Mouse (Mus musculus): Measurements from ENCODE around the gene Msmp.

Gene Msmp

GRCm38 (mm10) chr4:43593453-43593852, 9.2 kb upstream of the Msmp start:
- DNase-seq (ENCODE audit: low spot score): no peak

- DNase-seq (ENCODE audit: low spot score): no peak
Measured at GRCm38 (mm10) chr4:43591961-43592360, 7.7 kb upstream of the Msmp start.

GRCm38 (mm10) chr4:43591543-43591942, 7.2 kb upstream of the Msmp start:
- no peak for DNase-seq (ENCODE audit: low spot score)

DNA sequence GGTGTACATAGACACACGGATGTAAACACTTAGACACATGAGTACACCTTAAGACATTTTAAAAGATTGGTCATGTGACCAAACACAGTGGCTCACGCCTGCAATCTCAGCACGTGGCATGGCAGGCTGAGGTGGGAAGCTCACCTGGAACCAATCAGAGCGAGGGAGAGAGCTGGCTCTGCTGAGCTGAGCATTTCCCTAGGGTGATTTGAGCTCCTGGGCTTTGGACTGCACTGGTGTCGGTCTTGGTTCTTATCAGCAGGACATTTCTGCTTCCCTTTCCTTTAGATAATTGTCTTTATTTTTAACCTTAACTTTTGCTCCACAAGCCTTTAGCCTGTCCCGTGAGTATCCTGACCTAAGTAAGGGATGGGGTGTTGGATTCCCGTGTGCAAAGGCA, 3.4 kb upstream of the Msmp start:
- DNase-seq (ENCODE audit: low spot score): no peak

DNA sequence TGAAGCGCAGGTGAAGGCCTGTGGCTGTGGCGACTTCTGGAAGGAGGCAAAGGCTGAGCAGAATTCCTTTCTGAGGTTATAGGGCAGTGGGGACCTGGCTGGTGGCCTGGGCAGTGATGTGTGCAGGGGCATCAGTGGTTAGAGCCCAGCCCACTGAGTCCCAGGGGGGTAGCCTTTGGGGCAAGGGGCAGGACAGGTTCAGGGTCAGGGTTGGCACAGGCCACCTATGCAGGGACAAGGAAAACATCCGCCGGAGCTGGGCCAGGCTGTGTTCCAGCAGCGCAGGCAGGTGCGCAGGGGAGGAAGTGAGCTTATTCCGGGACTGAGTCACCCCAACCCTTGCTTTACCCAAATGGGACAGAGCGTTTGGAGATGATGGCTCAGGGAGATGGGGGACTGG, 2.1 kb upstream of the Msmp start:
- DNase-seq (ENCODE audit: low spot score): no peak

GRCm38 (mm10) chr4:43585682-43586081, 1.4 kb upstream of the Msmp start:
- no peak for DNase-seq (ENCODE audit: low spot score)

DNA sequence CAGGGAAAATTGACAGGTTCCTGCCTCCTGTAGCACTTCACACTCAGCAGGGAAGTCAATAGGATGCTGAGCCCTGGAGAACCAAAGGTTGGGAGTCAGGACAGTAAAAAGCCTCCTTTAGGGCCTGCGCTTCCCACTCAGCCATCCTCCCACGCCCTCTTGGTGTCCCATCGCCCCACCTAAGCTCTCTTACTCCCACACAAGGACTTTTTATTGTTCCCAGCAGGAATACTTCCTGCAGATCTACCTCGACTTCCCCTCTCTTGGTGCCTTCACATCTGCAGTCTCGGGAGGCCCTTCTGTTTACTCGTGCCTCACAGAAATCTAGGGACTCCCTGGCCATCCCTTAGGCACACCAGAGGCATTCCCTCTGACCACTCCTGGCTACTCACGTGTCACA, 873 bp downstream of the Msmp start:
- no peak for DNase-seq (ENCODE audit: low spot score)

GRCm38 (mm10) chr4:43582241-43582640, 2.1 kb downstream of the Msmp start:
- DNase-seq (ENCODE audit: low spot score): no peak

DNA sequence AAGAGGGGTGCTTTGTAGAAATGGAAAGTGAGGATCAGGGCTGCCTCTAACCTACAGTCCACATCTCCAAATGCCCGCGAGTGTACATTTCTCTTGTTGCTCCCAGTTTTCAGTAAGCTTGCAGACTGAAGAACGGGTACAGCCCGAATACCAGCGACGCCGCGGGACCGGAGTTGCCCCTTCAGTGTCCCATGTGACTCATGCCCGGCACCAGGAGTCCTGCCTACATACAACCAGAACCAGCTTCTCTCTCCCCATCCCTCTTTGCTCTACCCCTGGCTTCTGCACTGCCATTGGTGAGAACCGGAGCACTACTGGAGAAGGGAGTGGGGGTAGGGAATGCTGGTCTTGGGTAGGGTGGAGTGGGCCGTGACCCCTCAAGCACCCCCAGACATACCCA, 2.9 kb downstream of the Msmp start:
- no peak for DNase-seq (ENCODE audit: low spot score)

GRCm38 (mm10) chr4:43580721-43581120, 3.6 kb downstream of the Msmp start:
- DNase-seq (ENCODE audit: low spot score): no peak

DNA sequence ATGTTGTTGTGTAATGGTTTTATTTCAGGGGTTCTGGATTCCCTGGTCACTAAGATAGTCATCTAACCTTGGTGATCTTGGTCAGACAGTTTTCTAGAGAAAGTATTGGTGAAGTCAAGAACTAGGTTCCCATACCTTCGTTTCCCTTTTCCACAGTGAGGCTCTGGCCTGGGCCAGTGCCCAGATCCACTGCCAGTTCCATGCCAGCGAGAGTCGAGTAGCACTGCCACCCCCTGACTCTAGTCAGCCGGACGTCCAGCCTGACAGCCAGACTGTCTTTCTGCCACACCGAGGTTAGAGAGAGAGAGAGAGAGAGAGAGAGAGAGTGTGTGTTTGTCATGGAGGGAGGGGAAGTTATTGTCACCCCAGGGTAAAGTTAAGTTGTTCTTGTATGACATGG, 4.6 kb downstream of the Msmp start:
- DNase-seq (ENCODE audit: low spot score): no peak

- no peak for DNase-seq (ENCODE audit: low spot score)
Measured at GRCm38 (mm10) chr4:43579256-43579655, 5.0 kb downstream of the Msmp start.

DNA sequence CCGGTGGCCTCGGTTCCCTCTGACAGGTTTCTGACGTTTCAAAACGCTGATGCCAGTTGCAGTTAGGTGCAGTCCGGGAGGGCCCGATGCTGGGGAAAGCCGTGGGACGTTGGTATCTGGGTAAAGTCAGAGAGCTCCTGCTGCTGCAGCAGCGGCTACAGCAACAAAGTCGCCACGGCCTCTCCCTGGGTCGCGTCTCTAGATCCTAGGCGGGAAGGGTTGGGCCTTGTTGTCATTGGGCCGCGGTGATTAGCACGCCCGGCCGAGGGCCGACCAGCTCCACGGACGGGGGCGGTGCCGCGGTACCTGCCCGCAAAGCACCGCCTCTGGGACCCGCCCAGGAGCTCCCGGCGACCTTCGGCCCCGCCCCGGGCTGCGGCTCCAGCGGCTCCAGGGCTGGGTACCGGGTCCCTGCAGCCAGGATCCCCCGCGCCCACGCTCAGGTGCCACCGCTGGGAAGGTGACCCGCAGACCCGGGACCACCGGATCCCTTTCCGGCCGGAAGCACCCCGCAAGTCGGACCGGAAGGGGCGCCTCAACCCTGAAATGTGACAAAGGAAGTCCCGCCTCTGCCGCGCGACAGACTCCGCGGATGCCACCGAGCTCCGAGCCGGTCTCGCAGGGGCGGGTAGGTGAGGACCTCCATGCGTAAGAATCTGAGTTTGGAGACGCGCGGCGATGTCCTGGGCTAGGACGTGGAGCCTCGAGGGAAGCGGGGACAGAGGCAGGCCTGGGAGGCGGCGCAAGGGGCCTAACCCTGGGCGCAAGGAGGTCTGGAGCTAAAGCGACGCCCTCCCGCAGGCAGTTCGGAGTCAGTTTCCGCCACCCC, 5.7 kb downstream of the Msmp start, which contains the start of the genes Rgp1 and Gba2:
Gene Rgp1 (plus strand): TSS at position 340 of the 829 bp plus-strand sequence.
Gene Gba2 (minus strand): TSS at position 498 of the 829 bp plus-strand sequence.
- DNase-seq (ENCODE audit: low spot score): peak; percentile 78

- DNase-seq (ENCODE audit: low spot score): no peak
Measured at GRCm38 (mm10) chr4:43577237-43577881, 6.9 kb downstream of the Msmp start.

GRCm38 (mm10) chr4:43575356-43575755, 8.9 kb downstream of the Msmp start:
- DNase-seq (ENCODE audit: low spot score): no peak

DNA sequence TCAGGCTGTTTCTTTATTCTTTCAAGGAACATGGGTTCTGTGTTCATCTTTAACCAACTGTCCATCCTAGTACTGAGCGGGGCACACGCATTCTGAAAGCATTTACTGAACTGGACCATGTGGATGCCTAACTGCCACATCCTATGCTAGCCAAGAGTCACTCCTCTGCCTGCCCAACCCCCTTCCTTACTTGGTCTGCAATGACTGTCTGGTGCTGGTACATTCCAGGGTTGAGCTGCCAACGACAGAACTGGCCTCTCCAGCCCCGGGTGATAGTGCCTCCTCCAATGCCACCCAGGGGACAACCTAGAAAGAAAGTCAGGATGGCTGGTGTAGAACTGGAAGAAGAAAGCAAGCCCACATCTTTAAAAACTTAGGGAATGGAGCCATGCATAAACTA, 10.7 kb downstream of the Msmp start:
- no peak for DNase-seq (ENCODE audit: low spot score)

GRCm38 (mm10) chr4:43571395-43572045, 12.8 kb downstream of the Msmp start:
- DNase-seq (ENCODE audit: low spot score): no peak

DNA sequence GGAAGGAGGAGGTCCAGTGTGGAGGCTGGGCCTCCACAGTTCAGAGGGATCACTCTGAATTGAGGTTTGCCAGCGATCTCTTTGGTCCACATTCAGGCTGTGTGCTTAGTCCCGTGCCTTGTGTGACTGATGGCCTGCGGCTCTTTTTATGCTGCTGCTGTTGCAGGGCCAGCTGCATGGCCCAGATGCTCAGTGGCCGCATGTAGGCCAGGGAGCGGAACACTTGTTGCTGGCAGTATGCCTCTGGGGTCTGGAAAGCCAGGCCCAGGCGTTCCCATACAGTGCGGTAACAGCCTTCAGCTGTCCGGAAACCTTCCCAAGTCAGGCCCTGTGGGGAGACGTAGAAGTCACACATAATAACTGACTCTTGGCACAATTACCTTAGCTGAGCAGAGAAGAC, 17.2 kb downstream of the Msmp start:
- no peak for DNase-seq (ENCODE audit: low spot score)

GRCm38 (mm10) chr4:43564231-43564630, 20.1 kb downstream of the Msmp start:
- no peak for DNase-seq (ENCODE audit: low spot score)

GRCm38 (mm10) chr4:43563601-43563875, 20.8 kb downstream of the Msmp start:
- no peak for DNase-seq (ENCODE audit: low spot score)

GRCm38 (mm10) chr4:43562769-43563600, 21.3 kb downstream of the Msmp start:
- DNase-seq (ENCODE audit: low spot score): no peak
